Mouse (Mus musculus) testis, adult 2 months (tissue): ENCODE data around the gene Ccl24.

ENCODE experiments used
- CTCF ChIP-seq: fragments of 200-500 bp; IDR thresholded peaks from 2 replicates; pipeline ENCODE4 v1.5.1; 2012; ENCODE audit warnings: low read depth, mild to moderate bottlenecking, inconsistent platforms, low read length, moderate library complexity; ENCODE audit not compliant: control insufficient read depth, insufficient read depth, insufficient replicate concordance
- POLR2A ChIP-seq: fragments of 200-500 bp; IDR thresholded peaks from 2 replicates; pipeline ENCODE4 v1.6.1; 2012; ENCODE audit warnings: low read depth, mild to moderate bottlenecking, inconsistent platforms, low read length, moderate library complexity; ENCODE audit not compliant: control insufficient read depth

- TF ChIP-seq POLR2A (no peak), CTCF (no peak)
Observed at GRCm38 (mm10) chr5:135533431-135533830, 39.4 kb downstream of the Ccl24 start.
